Mouse (Mus musculus): ENCODE measurements around the gene Spc24.

DNA sequence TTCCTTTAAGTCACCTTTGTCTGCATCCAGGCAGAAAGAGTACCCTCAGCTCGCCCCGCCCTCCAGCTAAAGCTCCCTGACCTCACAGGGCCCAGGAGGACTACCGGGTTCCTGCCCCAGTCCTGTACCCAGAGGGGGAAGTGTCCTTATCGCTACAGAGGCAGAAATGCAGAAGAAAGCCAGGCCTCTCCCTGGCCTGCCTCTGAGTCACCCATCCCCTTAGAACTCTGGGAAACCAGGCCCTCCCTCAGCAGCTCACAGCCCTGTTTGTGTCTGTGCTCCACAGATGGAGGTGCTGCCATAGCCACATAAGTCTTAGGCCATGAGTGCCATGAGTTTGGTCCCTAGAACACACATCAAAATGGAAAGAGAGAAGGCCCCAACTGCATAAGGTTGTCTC, 44.8 kb downstream of the Spc24 start:
- TF ChIP-seq CTCF (IDR thresholded peaks at IDR 0.05; ENCODE audit: low read depth, low read length) (no peak), POLR2A (IDR thresholded peaks at IDR 0.05; ENCODE audit: borderline replicate concordance, low read depth, low read length) (no peak)

Data from bone marrow macrophage, adult 2 months (primary cell).